ENCODE assay signal across 19 mouse cellular contexts in genomic region chr5:74164547-74164946, GRCm38 (mm10). TPM values are rescaled to one million over a fixed set of nuclear protein-coding genes. Genes with fewer than 3 reads are reported as not detected.
DNase-seq lines count a peak whose midpoint lies in the region; ATAC-seq lines count a peak whose summit lies in the region.
"Had no signal": no experiment of that assay in that cellular context is flagged by ENCODE, and none has a peak within 500 bp of the region (broad histone marks: within the 10 kb centered on the region; RNA-seq: fewer than 3 reads in every experiment).

No protein-coding gene starts in this region.

- 82% methylated on average over 7 of the region's 7 CpGs for WGBS in heart, embryonic 10.5 days
- 78% methylated on average over 7 of the region's 7 CpGs for WGBS in embryonic facial prominence, embryonic 10.5 days

- H3K9me3 ChIP-seq in heart, embryonic 10.5 days: no peaks in the 10 kb centered on the region
- H3K9me3 ChIP-seq in embryonic facial prominence, embryonic 10.5 days: no peaks in the 10 kb centered on the region
- H3K9me3 ChIP-seq: embryonic facial prominence, embryonic 13.5 days; forebrain, embryonic 12.5 days; heart, embryonic 13.5 days; hindbrain, embryonic 15.5 days had no signal

- peaks cover 66% of the 10 kb centered on the region for H3K4me1 ChIP-seq in heart, embryonic 10.5 days
- H3K4me1 ChIP-seq in embryonic facial prominence, embryonic 10.5 days: peaks cover 77% of the 10 kb centered on the region

- DNase-seq in heart, embryonic 10.5 days (ENCODE audit: low spot score): no peak
- no peak for DNase-seq in heart, adult 18-20 months
- DNase-seq in A20 (ENCODE audit: low read depth, low spot score): peak; percentile 57
- no peak for DNase-seq in embryonic facial prominence, embryonic 10.5 days (ENCODE audit: low spot score)
- DNase-seq in urinary bladder, adult 18-20 months (ENCODE audit: low spot score in 2 of 2): no peak
- no peak for DNase-seq in ovary, postnatal 36 days (ENCODE audit: low spot score)
- DNase-seq: adrenal gland, adult 8-10 months; adrenal gland, postnatal 36 days; cerebellum, adult 11 months; cerebellum, adult 8-10 months; cerebellum, postnatal 14 days; gastrocnemius, postnatal 10 days; heart, postnatal 36 days had no signal

- ATAC-seq in neutrophil, adult 5-6 weeks (ENCODE audit: extremely low read depth, insufficient number of reproducible peaks, low FRiP score, poor library complexity, severe bottlenecking): peak; percentile 25; the same call in 1 of the 2 replicates
- ATAC-seq: forebrain, embryonic 16.5 days had no signal

- no peaks in the 10 kb centered on the region for H3K36me3 ChIP-seq in heart, embryonic 10.5 days
- H3K36me3 ChIP-seq in embryonic facial prominence, embryonic 10.5 days (replicated peaks): no peaks in the 10 kb centered on the region
- H3K36me3 ChIP-seq: embryonic facial prominence, embryonic 13.5 days; forebrain, embryonic 12.5 days; heart, embryonic 13.5 days; hindbrain, embryonic 15.5 days had no signal

- no peaks in the 10 kb centered on the region for H3K27me3 ChIP-seq in heart, embryonic 10.5 days (ENCODE audit: insufficient read depth, poor library complexity, severe bottlenecking)
- no peaks in the 10 kb centered on the region for H3K27me3 ChIP-seq in embryonic facial prominence, embryonic 10.5 days (replicated peaks; ENCODE audit: low read depth, poor library complexity, severe bottlenecking)
- H3K27me3 ChIP-seq: embryonic facial prominence, embryonic 13.5 days; forebrain, embryonic 12.5 days; heart, embryonic 13.5 days; hindbrain, embryonic 15.5 days had no signal

- no peak overlapping the region for H3K4me3 ChIP-seq in heart, embryonic 10.5 days
- no peak overlapping the region for H3K4me3 ChIP-seq in embryonic facial prominence, embryonic 10.5 days
- H3K4me3 ChIP-seq: embryonic facial prominence, embryonic 13.5 days; forebrain, embryonic 12.5 days; heart, embryonic 13.5 days; hindbrain, embryonic 15.5 days had no signal

- peak overlapping the region; percentile 89 for H3K27ac ChIP-seq in heart, embryonic 10.5 days
- peak overlapping the region; percentile 59 for H3K27ac ChIP-seq in embryonic facial prominence, embryonic 10.5 days (replicated peaks)
- H3K27ac ChIP-seq: embryonic facial prominence, embryonic 13.5 days; forebrain, embryonic 12.5 days; hindbrain, embryonic 15.5 days had no signal

RNA-seq across cellular contexts. Expression of gene Rasl11b, which starts 30.5 kb away (rescaled TPM):
- 58.3 and 65.9 TPM in 2 replicates for polyA plus RNA-seq in heart, embryonic 10.5 days (2016; fragmentation: Nextera tagmentation; extraction: Ambion mirVana)
- 10 to 100 TPM; 28.0 to 31.6 TPM for total RNA-seq in heart, adult 18-20 months (2021)
- polyA plus RNA-seq in embryonic facial prominence, embryonic 10.5 days (2016; fragmentation: Nextera tagmentation; extraction: Ambion mirVana): 46.3 and 58.0 TPM in 2 replicates
- 1.2 TPM in 1 of 2 replicates, not detected in the other for total RNA-seq in neutrophil, adult 5-6 weeks (2017)

Comparison
In these comparisons a context has a peak if more than half of its experiments do, and no peak if none do; other contexts are left out.
1. RNA of gene Rasl11b, which starts 30.5 kb away (total RNA-seq): 28.0 to 31.6 TPM in heart, adult 18-20 months; 1.2 TPM in neutrophil, adult 5-6 weeks; every median in the first group is over 10 times any median in the second.